Mouse (Mus musculus) adipocyte (in vitro differentiated cells): ENCODE data around the gene Csrnp3.

Source experiments
- DNase-seq: peaks from one replicate; pipeline ENCODE4 v3.0.0-alpha.2; 2016; ENCODE audit warnings: low spot score

The Csrnp3 gene

DNA sequence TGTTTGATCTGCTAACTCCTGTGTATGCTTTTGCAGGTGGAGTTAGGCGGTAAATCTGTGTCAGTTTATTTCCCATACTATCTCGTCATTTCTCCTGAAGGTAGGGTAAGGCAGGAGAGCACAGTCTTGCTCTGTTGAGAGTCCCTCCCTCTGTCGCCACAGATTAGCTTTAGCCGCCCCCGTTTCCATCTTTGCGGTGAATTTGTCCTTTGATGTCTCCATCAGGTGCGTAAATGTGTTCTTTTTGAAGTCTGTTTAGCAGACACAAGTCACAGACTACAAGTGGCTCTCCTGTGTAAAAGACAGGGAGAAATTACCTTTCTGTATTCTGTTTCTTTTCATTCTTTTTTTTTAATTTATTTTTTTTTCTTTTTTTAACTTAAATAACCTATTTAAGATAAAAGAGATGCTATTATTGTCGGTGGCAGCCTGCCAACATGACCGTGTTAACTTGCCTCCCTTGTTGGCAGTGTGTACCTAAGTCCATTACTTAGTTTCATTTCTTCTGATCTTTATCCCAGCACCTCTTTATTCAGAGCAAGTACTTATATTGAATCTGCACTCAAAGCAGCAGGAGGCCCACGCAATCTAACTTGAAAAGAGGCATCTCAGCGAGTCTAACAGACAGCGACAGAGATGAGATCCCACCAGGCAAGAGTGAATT lies 25.5 kb downstream of the Csrnp3 start:
- no peak for DNase-seq

GRCm38 (mm10) chr2:65891590-65891989 lies 46.0 kb downstream of the Csrnp3 start:
- no peak for DNase-seq

DNA sequence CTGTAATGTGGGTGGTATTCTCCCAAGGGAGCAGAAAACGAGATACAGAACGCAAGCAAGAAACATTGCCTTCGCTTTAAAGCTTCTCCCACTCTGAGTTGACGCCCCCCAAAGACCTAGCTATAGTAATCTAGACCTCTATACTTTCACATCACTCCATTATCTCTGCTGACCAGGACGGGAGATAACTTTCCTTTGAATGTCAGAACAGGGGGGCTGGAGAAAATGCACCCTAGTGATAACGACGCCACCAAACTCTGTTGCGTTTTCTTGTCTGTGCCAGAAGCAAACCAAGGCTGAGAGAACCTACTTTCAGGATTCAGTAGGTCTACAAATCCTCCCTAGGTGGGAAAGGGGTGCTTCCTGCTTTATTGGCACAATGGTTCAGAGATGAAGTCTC lies 47.7 kb downstream of the Csrnp3 start:
- DNase-seq = no peak

DNA sequence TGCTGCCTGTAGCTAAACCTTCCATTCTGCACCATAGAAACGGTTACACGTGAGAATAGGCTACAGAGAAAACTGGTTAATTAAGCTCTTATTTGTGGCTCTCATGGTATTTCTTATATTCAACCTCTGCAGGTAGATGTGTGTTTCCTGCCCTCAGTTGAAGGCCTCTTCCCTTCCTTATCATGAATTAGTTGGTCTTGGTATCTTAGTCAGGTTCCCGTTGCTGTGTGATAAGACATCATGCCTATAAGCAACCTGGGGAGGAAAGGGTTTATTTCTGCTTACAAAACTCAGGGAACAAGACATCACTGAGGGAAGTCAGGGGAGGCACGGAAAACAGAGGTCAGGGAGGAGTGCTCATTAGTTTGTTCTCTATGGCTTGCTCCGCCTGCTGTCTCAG lies 48.7 kb downstream of the Csrnp3 start:
- no peak for DNase-seq

DNA sequence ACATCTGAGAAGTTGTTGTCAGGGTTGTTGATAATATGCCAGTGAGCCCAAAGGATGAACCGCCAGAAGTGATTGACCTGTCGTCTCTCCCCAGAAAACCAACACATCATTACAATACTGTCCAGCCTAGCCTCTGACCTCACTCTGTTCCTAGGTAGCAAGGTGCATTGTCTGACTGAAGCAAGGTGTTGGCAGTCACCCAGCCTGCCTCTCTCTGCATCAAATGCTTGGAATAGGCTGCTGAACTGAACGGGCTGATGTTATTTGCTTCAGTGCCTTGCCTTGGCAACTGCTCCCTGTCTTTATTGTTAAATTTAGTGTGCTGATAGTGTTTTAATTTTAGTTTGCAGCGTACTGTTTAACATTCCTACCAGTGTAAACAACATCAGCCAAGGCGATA lies 51.0 kb downstream of the Csrnp3 start:
- no peak for DNase-seq

- DNase-seq = no peak
Observed at GRCm38 (mm10) chr2:65897084-65897483, 51.5 kb downstream of the Csrnp3 start.

DNA sequence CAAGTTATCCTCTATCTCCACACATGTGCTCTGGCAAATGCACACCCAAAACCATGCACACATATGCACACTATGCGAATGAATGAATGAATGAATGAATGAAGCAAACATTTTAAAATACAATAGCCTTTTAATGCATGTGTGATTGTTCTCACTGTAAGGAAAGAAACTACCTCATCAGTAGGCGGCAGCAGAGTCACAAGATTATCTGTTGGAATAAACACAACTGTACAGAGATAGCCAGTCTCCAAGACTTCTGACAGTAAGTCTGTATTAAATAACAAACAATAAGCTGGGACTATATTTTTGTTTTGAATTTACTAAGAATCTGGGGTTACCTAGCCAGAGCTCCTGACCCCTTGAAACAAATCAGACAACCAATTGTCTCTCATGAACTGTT lies 53.9 kb downstream of the Csrnp3 start:
- no peak for DNase-seq

DNA sequence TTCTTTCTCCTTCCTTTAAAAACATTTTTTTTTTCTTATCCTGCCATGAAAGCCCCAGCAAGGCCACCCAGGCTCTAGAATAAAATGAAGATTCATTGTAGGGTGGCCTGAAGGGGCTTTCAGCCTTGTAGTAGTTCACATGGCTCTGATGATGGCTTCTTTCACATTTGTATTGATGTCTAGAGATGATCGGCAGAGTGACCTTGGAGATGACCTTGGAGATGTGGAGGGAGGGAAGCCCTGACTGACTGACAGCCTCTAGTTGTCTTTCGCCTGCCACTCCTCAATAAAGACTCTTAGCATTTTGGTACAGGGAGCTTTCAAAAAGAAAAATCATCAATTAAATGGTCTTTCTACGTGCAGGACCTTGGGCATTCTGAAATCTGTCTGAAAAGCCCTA lies 63.0 kb downstream of the Csrnp3 start:
- DNase-seq = no peak

DNA sequence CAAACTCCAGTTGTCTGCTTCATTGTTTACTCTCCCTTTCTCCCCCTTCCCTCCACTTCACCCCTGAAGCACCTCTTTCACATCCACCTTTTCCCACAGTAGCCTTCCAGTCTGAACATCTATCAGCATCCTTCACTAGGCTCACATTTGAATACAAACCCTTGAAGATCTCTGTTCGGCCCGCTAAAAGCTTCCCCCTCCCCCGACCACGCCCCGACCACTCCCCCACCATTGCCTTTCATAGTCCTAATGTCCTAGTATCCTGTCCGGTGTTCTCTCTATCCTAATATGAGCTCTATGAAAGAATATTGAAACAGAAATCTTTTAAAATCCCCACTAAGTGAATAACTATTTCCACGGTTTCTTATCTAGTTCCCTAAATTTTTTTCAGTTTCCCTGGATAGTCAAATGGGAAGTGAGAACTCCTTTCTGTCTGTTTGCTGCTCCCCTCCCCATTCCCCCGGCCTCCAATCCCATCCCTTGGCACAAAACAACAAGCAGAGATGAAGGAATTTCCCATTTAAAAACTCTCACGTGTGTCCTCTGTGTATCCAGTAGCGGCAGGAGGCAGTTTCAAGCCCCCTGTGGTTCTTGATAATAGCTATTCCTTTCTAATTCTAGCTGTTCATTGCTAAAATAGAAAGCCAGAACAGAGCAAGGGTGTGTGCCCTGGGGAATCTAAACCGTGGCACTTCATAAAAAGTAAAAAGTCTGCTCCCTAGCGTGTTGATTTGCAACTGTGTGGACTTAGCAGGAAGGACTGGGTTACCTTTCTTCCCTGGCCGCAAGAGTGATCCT lies 64.4 kb downstream of the Csrnp3 start:
- DNase-seq = no peak

GRCm38 (mm10) chr2:65915994-65916393 lies 70.4 kb downstream of the Csrnp3 start:
- no peak for DNase-seq

DNA sequence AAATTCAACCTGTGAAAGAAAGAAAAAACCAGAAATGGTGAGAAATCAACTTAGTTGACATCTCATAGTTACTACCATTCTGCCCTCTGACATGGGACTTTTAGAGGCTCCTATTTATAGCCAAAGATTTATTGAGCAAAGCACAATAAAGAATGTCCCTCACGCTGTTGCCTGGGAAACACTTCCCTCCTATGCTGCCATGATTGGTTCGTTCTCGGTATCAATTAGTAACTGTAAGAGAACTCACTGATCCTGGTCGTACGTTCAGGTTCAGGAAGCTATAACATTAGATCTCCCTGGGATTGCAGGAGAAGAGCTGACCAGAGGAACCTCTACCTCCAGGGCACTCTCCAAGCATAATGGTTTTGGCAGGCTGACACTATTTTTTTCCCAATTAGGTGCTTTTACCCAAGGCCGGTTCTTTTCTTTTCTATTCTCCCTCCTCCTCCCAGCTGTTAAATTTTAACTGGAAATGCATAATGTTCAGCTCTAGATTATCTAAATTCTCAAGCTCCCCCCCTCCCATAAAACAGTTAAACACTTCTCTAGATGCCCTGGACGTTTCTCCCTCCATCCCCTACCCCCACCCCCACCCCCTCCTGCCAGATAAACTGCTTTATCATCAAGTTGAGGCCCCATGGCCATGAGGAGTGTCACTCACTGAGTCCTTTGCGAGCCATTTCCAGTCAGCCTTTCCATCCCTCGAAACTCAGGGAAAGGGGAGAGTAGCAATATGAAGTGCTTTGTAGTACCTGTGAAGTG lies 75.3 kb downstream of the Csrnp3 start:
- no peak for DNase-seq

DNA sequence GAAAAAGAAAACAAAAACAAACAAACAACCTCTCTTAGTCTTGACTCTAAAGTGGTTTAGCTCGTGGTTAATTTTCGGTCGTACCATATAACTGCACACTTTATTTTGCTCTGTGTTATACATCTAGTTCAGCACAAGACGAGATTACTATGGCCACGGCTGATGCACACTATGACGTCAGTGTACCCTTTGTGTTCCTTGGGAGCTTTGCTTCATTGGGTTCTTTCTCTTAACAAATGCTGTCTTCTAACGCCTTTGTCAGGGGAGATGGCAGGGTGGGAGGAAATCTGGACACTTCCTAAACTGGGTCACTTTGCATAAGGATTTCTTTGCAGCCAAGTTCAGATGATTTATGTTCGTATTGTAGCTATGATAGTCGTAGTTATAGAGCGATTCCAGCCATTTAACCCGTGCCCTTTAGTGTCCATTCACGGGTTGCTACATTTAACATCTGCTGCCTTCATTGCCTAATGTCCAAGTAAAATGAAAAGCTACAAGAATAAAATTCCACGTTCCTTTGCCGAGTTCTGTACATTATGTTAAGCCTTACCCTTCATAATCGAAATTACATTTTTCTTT lies 79.9 kb downstream of the Csrnp3 start:
- DNase-seq = no peak

GRCm38 (mm10) chr2:65926935-65927708 lies 81.6 kb downstream of the Csrnp3 start:
- no peak for DNase-seq

GRCm38 (mm10) chr2:65929286-65929685 lies 83.7 kb downstream of the Csrnp3 start:
- DNase-seq = no peak

DNA sequence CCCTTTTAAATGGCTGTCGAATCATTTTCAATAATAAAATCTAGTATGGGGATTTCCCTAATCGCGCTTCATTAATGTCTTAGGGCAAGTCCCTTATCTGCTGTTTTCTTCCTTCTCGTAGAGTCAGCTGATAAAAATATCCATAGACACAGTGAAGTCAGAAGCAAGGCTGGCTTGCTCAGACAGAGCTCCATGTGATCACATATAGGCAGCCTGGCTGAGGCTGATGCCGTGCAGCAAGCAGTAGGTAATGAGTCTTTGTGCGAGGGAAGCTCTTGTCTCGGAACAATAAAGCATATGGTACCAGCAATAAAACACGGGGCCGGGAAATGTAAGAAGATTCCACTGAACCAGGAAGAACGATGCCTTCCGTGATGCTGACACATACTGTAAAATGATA lies 84.4 kb downstream of the Csrnp3 start:
- no peak for DNase-seq

- no peak for DNase-seq
Observed at GRCm38 (mm10) chr2:65931313-65931712, 85.7 kb downstream of the Csrnp3 start.

DNA sequence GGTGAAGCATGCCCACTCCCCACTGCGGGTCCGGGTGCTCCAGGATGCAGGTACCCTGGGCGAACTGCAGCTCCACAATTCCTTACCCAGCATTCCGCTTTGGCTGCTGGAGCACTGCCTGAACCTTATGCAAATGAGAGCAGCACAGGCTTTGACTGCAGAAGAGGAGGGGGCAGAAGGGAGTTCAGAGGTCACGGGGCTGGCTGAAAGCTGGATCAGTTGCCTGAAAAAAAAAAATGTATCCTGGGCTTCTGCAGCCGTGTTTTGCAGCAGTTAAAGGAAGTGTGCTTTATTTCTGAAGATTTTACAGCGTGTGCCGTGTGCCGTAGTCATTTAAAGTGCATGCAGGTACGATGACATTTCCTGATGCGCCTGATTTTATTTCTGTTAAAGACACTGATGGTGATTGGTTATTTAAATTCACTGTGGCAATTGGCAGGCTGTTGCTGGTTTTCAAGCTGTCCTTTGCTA lies 86.3 kb downstream of the Csrnp3 start:
- no peak for DNase-seq

GRCm38 (mm10) chr2:65934099-65934498 lies 88.5 kb downstream of the Csrnp3 start:
- DNase-seq = no peak

GRCm38 (mm10) chr2:65938900-65939299 lies 93.3 kb downstream of the Csrnp3 start:
- DNase-seq = no peak

- no peak for DNase-seq
Observed at GRCm38 (mm10) chr2:65940351-65940750, 94.8 kb downstream of the Csrnp3 start.

GRCm38 (mm10) chr2:65942346-65942745 lies 96.8 kb downstream of the Csrnp3 start:
- no peak for DNase-seq

DNA sequence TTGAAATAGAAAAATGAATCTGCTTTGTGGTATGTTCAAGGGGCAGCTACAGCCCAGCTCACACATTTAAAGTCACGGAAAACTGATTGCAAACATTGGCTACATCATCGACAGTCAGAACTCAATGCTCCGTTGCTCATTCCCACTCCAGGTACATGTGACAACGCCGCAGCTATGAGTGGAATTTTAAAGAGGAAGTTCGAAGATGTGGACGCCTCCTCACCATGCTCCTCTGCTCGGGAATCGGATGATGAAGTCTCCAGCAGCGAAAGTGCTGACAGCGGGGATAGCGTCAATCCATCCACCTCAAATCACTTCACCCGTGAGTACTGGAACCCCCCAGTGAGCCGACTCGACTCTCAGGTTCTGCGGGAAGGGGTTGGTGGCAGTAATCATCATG lies 103.2 kb downstream of the Csrnp3 start:
- DNase-seq = no peak
